Mouse (Mus musculus) hindbrain, embryonic 16.5 days (tissue): ENCODE results near the gene Gm5148. TPM values are rescaled to one million over a fixed set of nuclear protein-coding genes. Genes with fewer than 3 reads are reported as not detected.

Source experiments
- ATAC-seq: fragments of 200-750 bp; cut with Nextera tagmentation; 2 replicates; pipeline ENCODE4 v1.8.0; 2017; ENCODE audit warnings: moderate TSS enrichment, moderate library complexity
- H3K27ac ChIP-seq: fragments of 300-500 bp; sonication (generic); 2 replicates; pipeline ENCODE4 v1.5.1; 2014; ENCODE audit warnings: low read depth, mild to moderate bottlenecking, control low read depth, low read length, moderate library complexity
- H3K27me3 ChIP-seq: fragments of 300-500 bp; sonication (generic); replicated peaks from 2 replicates; pipeline ENCODE4 v1.6.1; 2014; ENCODE audit warnings: low read length; ENCODE audit not compliant: control insufficient read depth, insufficient read depth
- H3K36me3 ChIP-seq: fragments of 300-500 bp; sonication (generic); 2 replicates; pipeline ENCODE4 v1.6.1; 2014; ENCODE audit warnings: mild to moderate bottlenecking, low read length, moderate library complexity, mixed read lengths; ENCODE audit not compliant: control insufficient read depth, insufficient read depth
- H3K4me1 ChIP-seq: fragments of 300-500 bp; sonication (generic); 2 replicates; pipeline ENCODE4 v1.6.1; 2014; ENCODE audit warnings: low read depth, low read length; ENCODE audit not compliant: control insufficient read depth, insufficient read depth
- H3K4me2 ChIP-seq: fragments of 300-500 bp; sonication (generic); 2 replicates; pipeline ENCODE4 v1.6.1; 2014; ENCODE audit warnings: mild to moderate bottlenecking, low read length, control low read depth, moderate library complexity
- H3K4me3 ChIP-seq: fragments of 300-500 bp; sonication (generic); 2 replicates; pipeline ENCODE4 v1.5.1; 2014; ENCODE audit warnings: mild to moderate bottlenecking, low read length, control low read depth, moderate library complexity
- H3K9ac ChIP-seq: fragments of 300-500 bp; sonication (generic); 2 replicates; pipeline ENCODE4 v1.6.1; 2014; ENCODE audit warnings: low read depth, mild to moderate bottlenecking, control low read depth, low read length, moderate library complexity
- H3K9me3 ChIP-seq: fragments of 300-500 bp; sonication (generic); 2 replicates; pipeline ENCODE4 v1.6.1; 2014; ENCODE audit warnings: mild to moderate bottlenecking, low read length, moderate library complexity; ENCODE audit not compliant: control insufficient read depth
- WGBS: fragments of 180-500 bp; shearing (Covaris S2); extraction: QIAGEN DNeasy Blood & Tissue Kit; methylation state at CpG from one replicate; pipeline ENCODE4 v1.1.7; 2014; 5-methylcytosine and 5-hydroxymethylcytosine counted together
- polyA plus RNA-seq: library from polyadenylated mRNA; unstranded; fragments of >200 nt; fragmentation: Nextera tagmentation; extraction: Ambion mirVana; gene quantifications from 2 replicates; pipeline ENCODE4 v1.2.1, GENCODE M21; 2015

Gm5148 gene
- polyA plus RNA-seq, 1 experiment from 2014 or later, result 14.0 TPM

DNA sequence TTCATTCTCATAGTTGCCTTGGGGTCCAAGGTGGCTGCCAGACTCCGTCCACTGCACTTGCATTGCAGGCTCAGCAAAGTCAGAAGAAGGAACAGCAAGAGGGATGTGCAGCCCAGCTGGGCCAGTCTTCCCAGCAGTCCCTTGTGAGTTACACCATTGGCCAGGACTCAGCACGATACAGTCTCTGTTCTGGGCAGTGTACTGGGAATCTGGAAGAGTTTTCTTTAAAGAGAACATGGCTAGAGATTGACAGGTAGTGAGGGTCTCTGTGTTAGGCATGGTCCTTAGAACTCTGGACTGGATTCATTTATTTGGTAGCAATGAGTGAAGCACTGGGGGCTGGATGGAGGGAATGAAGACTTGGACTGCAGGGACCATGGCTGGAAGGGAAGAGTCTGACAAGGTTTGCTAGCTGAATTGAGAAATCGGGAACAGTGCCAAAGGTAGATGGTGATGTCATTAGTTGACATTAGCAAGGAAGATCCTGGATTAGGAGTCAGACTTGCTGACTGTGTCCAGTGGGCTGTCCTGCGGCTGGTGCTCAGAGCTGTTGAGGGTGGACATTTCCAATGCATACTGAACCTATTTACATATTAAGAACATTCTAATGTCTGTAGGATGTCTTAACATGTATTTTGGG lies 2.3 kb upstream of the Gm5148 start:
- ATAC-seq, result no peak
- Histone ChIP-seq H3K4me1 (peaks cover 15% of the 10 kb centered on the region), H3K27me3 (no peaks in the 10 kb centered on the region), H3K9ac (no peak overlapping the region), H3K9me3 (no peaks in the 10 kb centered on the region), H3K4me3 (no peak overlapping the region), H3K4me2 (no peak overlapping the region), H3K27ac (no peak overlapping the region), H3K36me3 (no peaks in the 10 kb centered on the region)
- WGBS, result 89% methylated on average over 4 of the region's 4 CpGs

DNA sequence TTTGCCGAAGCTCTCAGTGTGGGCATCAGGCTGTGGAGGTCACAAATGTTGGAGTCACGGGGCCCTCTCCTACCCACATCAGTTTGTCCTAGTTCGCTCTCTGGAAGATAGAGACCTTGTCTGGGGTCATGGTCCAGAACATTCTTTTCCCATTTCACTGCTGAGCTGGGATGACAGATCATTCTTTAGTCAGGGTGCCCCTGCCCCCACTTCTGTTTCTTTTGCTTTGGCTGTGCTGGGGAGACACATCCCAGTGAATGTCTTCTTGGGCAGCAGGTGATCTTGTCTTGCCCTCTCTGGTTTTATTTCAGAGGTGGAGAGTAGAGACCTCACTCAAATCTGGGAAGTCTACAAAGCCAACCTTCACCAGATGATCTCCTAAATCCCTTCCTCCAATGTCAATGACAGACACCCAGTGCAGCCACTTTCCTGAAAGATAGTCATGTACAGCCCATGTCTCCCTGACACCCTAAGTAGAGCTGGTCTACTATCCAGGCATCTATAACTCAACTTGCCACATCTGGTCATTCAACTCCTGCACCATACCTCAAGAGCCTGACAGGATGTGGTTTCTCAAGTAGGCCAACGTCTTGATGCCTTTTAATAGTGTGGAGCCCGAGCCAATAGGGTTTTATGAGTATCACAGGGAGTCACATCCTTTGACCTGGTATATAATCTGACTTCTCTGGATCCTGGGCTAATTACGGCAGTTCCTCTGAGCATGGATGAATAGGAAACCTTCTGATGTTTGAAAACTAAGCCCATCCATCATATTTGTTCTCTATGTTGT lies 851 bp upstream of the Gm5148 start:
- 85% methylated on average over 6 of the region's 6 CpGs for WGBS
- H3K27ac ChIP-seq, result no peak overlapping the region
- H3K4me2 ChIP-seq, result peak overlapping the region; percentile 78
- no peaks in the 10 kb centered on the region for H3K27me3 ChIP-seq
- peaks cover 15% of the 10 kb centered on the region for H3K4me1 ChIP-seq
- H3K36me3 ChIP-seq, result no peaks in the 10 kb centered on the region
- no peak overlapping the region for H3K4me3 ChIP-seq
- ATAC-seq, result no peak
- H3K9me3 ChIP-seq, result no peaks in the 10 kb centered on the region
- H3K9ac ChIP-seq, result no peak overlapping the region

DNA sequence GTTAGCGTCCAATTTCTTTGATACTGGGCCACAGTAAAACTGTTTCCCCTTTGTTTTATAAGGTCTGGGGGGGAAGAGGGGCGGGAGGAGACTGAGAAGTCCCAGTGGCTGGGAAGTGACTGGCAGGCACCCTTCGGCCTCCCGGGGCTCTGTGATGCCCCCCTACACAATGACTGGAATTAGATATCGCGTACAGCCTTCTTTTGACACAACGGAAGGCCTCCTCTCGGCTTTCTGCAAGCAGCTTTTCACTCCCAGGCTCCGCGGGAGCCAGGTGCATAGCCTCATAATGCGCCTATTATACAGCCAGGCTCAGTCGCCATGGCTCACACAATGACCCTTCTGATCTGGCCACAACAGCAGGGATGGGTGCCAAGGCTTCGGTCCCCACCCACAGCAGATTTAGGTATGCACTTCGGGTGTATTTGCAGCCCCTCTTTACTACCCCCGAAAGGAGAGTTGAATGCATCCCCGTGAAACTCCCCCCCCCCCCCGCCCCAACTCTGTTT lies 574 bp downstream of the Gm5148 start:
- WGBS, result 0% methylated on average over 16 of the region's 17 CpGs
- peak overlapping the region; percentile 50 for H3K4me3 ChIP-seq
- H3K27me3 ChIP-seq, result no peaks in the 10 kb centered on the region
- H3K9ac ChIP-seq, result peak overlapping the region; percentile 63
- H3K4me1 ChIP-seq, result peaks cover 15% of the 10 kb centered on the region
- H3K36me3 ChIP-seq, result no peaks in the 10 kb centered on the region
- peak overlapping the region; percentile 72 for H3K27ac ChIP-seq
- H3K4me2 ChIP-seq, result peak overlapping the region; percentile 78
- peak; percentile 77 for ATAC-seq
- H3K9me3 ChIP-seq, result no peaks in the 10 kb centered on the region

DNA sequence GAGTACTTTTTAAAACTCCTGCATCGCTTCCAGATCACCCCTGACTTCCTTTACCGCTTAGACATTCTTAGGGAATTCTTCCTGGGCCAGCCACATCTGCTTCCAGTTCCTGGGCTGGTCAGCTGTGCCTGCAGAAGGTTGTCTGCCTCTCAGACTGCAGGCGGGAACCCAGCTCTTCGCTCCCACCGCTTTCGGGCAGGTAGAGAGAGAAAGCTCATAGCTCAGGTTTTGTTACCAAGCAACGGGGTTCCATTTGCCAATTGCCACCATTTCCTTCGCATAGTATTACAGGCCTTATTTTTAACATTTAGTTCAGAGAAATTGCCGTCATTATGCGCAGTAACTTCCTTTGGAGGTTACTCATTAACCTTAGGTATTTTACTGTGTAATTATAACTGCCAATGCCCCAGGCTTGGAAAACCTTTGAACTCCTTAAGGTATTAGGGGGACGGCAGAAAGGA lies 1.2 kb downstream of the Gm5148 start:
- peak overlapping the region; percentile 63 for H3K9ac ChIP-seq
- 9% methylated on average over 11 of the region's 11 CpGs for WGBS
- peak; percentile 38; the same call in 1 of the 2 replicates for ATAC-seq
- H3K27ac ChIP-seq, result peak overlapping the region; percentile 72
- peaks cover 15% of the 10 kb centered on the region for H3K4me1 ChIP-seq
- no peaks in the 10 kb centered on the region for H3K36me3 ChIP-seq
- peak overlapping the region; percentile 78 for H3K4me2 ChIP-seq
- no peaks in the 10 kb centered on the region for H3K27me3 ChIP-seq
- H3K4me3 ChIP-seq, result peak overlapping the region; percentile 50
- H3K9me3 ChIP-seq, result no peaks in the 10 kb centered on the region

DNA sequence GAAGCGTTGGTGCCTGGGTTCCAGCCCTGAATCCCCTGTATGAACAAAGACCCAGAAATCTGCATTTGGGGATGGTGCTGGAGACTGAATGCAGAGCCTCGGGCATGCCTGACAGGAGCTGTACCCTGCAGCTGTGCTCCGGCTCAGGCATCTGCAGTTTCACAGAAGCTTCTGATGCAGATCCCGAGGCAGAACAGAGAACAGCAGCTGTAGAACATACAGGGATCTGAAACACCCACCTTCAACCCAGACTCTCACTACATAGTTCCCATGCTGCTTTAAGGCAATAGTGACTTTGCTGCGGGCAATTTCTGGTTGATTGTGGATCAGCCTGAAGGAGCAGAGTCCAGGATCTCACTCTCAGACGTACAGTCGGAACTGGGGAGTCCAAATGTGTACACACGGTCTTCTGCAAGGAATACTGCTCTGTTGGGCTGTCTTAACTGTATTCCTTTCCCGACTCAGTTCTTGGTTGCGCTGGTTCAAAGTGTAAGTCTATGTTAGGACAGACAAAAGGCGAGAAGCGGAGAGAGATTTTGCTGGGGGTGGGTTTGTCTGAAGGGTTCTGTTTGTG lies 1.7 kb downstream of the Gm5148 start:
- Histone ChIP-seq H3K9ac (peak overlapping the region; percentile 63), H3K36me3 (no peaks in the 10 kb centered on the region), H3K27me3 (no peaks in the 10 kb centered on the region), H3K4me2 (peak overlapping the region; percentile 78), H3K4me1 (peaks cover 15% of the 10 kb centered on the region), H3K9me3 (no peaks in the 10 kb centered on the region), H3K4me3 (peak overlapping the region; percentile 50), H3K27ac (peak overlapping the region; percentile 72)
- WGBS, result 47% methylated on average over 12 of the region's 12 CpGs
- ATAC-seq, result 0 out of 2 replicates have a peak, but pooled peaks have one; percentile 19

DNA sequence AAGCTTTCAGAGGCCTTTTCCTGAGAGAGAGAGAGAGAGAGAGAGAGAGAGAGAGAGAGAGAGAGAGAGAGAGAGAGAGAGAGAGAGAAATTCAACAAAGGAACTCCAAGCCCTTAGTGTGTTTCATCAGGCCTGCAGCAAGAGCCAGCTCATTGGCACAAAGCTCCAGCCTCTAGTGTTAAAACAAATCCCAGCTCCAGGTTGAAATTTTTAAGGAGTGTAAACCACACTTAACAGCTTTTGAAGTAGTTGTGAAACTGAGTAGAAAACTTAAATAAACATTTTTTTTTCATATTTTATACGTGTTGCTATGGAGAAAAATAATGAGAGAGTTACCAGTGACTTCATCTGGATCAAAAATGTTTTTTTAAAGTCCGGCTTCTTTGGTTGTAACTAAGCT lies 7.3 kb downstream of the Gm5148 start:
- no peak overlapping the region for H3K4me3 ChIP-seq
- no peak for ATAC-seq
- WGBS, result 92% methylated on average over 2 of the region's 2 CpGs
- H3K4me1 ChIP-seq, result no peaks in the 10 kb centered on the region
- H3K4me2 ChIP-seq, result no peak overlapping the region
- no peaks in the 10 kb centered on the region for H3K36me3 ChIP-seq
- H3K9me3 ChIP-seq, result no peaks in the 10 kb centered on the region
- H3K27ac ChIP-seq, result no peak overlapping the region
- H3K9ac ChIP-seq, result no peak overlapping the region
- no peaks in the 10 kb centered on the region for H3K27me3 ChIP-seq

DNA sequence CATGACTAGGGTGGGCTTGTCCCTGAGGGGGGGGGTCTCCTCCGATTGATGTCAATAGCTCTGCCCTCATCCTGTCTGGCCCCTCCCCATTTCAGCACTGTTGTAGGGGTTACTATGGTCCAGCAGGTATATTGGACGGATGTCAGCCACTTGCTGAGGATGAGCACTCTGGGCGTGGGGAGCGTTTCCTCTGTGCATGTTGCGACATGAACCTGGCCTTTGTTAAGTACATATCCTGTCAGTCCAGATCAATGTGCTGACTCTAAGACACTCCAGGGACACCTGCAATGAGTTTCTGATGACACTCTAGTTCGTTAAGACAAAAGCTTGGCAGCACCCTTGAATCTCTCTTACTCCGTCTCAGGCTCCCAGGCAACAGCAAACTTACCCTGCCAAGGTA lies 8.6 kb downstream of the Gm5148 start:
- H3K4me3 ChIP-seq, result no peak overlapping the region
- H3K36me3 ChIP-seq, result no peaks in the 10 kb centered on the region
- no peaks in the 10 kb centered on the region for H3K27me3 ChIP-seq
- ATAC-seq, result no peak
- H3K9ac ChIP-seq, result no peak overlapping the region
- no peaks in the 10 kb centered on the region for H3K9me3 ChIP-seq
- no peak overlapping the region for H3K27ac ChIP-seq
- 85% methylated on average over 7 of the region's 7 CpGs for WGBS
- H3K4me1 ChIP-seq, result no peaks in the 10 kb centered on the region
- no peak overlapping the region for H3K4me2 ChIP-seq

DNA sequence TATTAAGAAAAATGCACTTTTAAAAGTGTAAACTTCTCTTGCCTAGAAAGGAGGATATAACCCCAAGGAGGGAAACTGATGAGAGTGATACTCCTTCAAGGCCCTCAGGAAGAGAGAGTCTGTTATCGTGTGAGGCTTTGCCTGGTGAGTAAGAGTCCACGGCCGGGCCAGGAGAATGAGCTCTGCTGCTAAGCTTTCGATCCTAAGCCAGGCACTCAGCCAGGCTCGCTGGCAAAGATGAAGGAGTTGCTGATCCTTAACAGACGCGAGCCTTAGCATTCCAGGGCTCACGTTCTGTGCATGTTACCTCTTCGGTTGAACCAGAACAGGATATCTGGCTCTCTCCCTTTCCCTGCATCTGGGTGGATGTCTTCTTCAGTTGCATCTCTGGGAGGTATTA lies 11.8 kb downstream of the Gm5148 start:
- Histone ChIP-seq H3K4me1 (no peaks in the 10 kb centered on the region), H3K36me3 (no peaks in the 10 kb centered on the region), H3K4me2 (no peak overlapping the region), H3K27me3 (no peaks in the 10 kb centered on the region), H3K9me3 (no peaks in the 10 kb centered on the region), H3K27ac (no peak overlapping the region), H3K9ac (no peak overlapping the region), H3K4me3 (no peak overlapping the region)
- no peak for ATAC-seq
- WGBS, result 59% methylated on average over 9 of the region's 9 CpGs

DNA sequence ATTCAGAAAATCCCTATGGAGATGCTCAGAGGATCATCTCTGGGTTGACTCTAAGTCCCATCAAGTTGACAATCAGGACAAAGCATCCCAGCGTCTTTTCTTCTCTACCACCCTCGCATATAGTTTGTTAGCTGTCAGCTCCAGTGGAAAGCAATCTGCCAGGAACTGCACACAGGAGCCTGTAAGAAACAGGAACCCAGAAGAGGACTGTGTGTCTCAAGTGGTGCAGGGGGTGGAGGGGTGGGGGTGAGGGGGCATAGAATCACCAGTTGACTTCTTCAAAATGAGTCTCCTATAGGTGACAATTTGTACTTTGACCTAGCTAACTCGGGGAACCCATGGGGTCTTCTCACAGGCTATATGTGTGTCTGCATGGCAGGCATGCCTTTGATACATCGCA lies 12.7 kb downstream of the Gm5148 start:
- H3K27ac ChIP-seq, result no peak overlapping the region
- WGBS, result 77% methylated on average over 4 of the region's 4 CpGs
- H3K4me1 ChIP-seq, result no peaks in the 10 kb centered on the region
- no peak for ATAC-seq
- H3K4me2 ChIP-seq, result no peak overlapping the region
- H3K9me3 ChIP-seq, result no peaks in the 10 kb centered on the region
- no peaks in the 10 kb centered on the region for H3K36me3 ChIP-seq
- H3K9ac ChIP-seq, result no peak overlapping the region
- H3K27me3 ChIP-seq, result no peaks in the 10 kb centered on the region
- H3K4me3 ChIP-seq, result no peak overlapping the region
